Mouse (Mus musculus) spleen, adult 2 months (tissue): ENCODE data around the gene Rnf4. TPM values are rescaled to one million over a fixed set of nuclear protein-coding genes. Genes with fewer than 3 reads are reported as not detected.

ENCODE experiments used
- DNase-seq, 2 experiments: peaks; one replicate each; pipeline versions ENCODE4 v3.0.0 to v3.0.0-alpha.2; 2012 to 2021; ENCODE audit warnings: low spot score in 2 of 2, low read depth in 1 of 2
- H3K27ac ChIP-seq: fragments of 200-500 bp; 2 replicates; pipeline ENCODE4 v1.5.1; 2012; ENCODE audit warnings: low read length, inconsistent platforms; ENCODE audit not compliant: insufficient read depth
- H3K27me3 ChIP-seq: fragments of 200-500 bp; 2 replicates; pipeline ENCODE4 v1.6.1; 2012; ENCODE audit warnings: mild to moderate bottlenecking, moderate library complexity, low read length, inconsistent platforms; ENCODE audit not compliant: control insufficient read depth, insufficient read depth
- H3K36me3 ChIP-seq: fragments of 200-500 bp; 2 replicates; pipeline ENCODE4 v1.6.1; 2012; ENCODE audit warnings: mild to moderate bottlenecking, low read length, inconsistent platforms; ENCODE audit not compliant: control insufficient read depth, insufficient read depth
- H3K4me1 ChIP-seq: fragments of 200-500 bp; 2 replicates; pipeline ENCODE4 v1.6.1; 2011; ENCODE audit warnings: inconsistent platforms; ENCODE audit not compliant: control insufficient read depth, insufficient read depth, insufficient read length
- H3K4me3 ChIP-seq: fragments of 200-500 bp; 2 replicates; pipeline ENCODE4 v1.5.1; 2011; ENCODE audit warnings: mild to moderate bottlenecking, inconsistent platforms; ENCODE audit not compliant: insufficient read depth, insufficient read length; ENCODE audit errors: extremely low read depth
- CTCF ChIP-seq: fragments of 200-500 bp; IDR thresholded peaks from 2 replicates; pipeline ENCODE4 v1.5.1; 2011; ENCODE audit warnings: mild to moderate bottlenecking, inconsistent platforms; ENCODE audit not compliant: insufficient read depth, insufficient read length, insufficient replicate concordance; ENCODE audit errors: extremely low read depth
- POLR2A ChIP-seq: fragments of 200-500 bp; IDR thresholded peaks from 2 replicates; pipeline ENCODE4 v1.6.1; 2011; ENCODE audit warnings: low read depth, low read length, inconsistent platforms
- WGBS: fragments of 180-500 bp; shearing (Covaris S2); methylation state at CpG from one replicate; pipeline ENCODE4 v1.1.7; 2018; 5-methylcytosine and 5-hydroxymethylcytosine counted together
- polyA plus RNA-seq: library from polyadenylated mRNA; depleted of rRNA; stranded (reverse); fragments of >200 nt; gene quantifications from 2 replicates; pipeline ENCODE4 v1.2.3, GENCODE M21; 2012

Rnf4 gene
- polyA plus RNA-seq, 1 experiment: 37.8 TPM

- 2% methylated on average over 21 of the region's 21 CpGs for whole genome bisulfite sequencing
- TF ChIP-seq POLR2A (no peak), CTCF (no peak)
- DNase-seq: no peak
- Histone ChIP-seq H3K4me1 (peaks cover 2% of the 10 kb centered on the region), H3K27me3 (no peaks in the 10 kb centered on the region), H3K36me3 (no peaks in the 10 kb centered on the region), H3K27ac (peak overlapping the region; percentile 94), H3K4me3 (peak overlapping the region; percentile 87)
Measured at GRCm38 (mm10) chr5:34335539-34336096, 471 bp upstream of the Rnf4 start.

- WGBS: under 1% methylated on average over 42 of the region's 42 CpGs
- Histone ChIP-seq H3K27ac (peak overlapping the region; percentile 94), H3K4me1 (peaks cover 4% of the 10 kb centered on the region), H3K4me3 (peak overlapping the region; percentile 96), H3K36me3 (no peaks in the 10 kb centered on the region), H3K27me3 (no peaks in the 10 kb centered on the region)
- peak; percentile 49 for DNase-seq
- TF ChIP-seq CTCF (no peak), POLR2A (no peak; the same call in 1 of the 2 replicates)
Measured at GRCm38 (mm10) chr5:34336775-34337450, 824 bp downstream of the Rnf4 start.

GRCm38 (mm10) chr5:34340246-34340645, 4.2 kb downstream of the Rnf4 start:
- Histone ChIP-seq H3K4me1 (peaks cover 4% of the 10 kb centered on the region), H3K4me3 (no peak overlapping the region), H3K27ac (no peak overlapping the region), H3K27me3 (no peaks in the 10 kb centered on the region), H3K36me3 (peaks cover 8% of the 10 kb centered on the region)
- TF ChIP-seq POLR2A: no peak
- no peak for TF ChIP-seq CTCF
- WGBS: 90% methylated on average over 6 of the region's 6 CpGs
- no peak for DNase-seq

GRCm38 (mm10) chr5:34352084-34352631, 16.1 kb downstream of the Rnf4 start:
- Histone ChIP-seq H3K4me1 (no peaks in the 10 kb centered on the region), H3K27me3 (no peaks in the 10 kb centered on the region), H3K27ac (no peak overlapping the region), H3K4me3 (no peak overlapping the region), H3K36me3 (peaks cover 47% of the 10 kb centered on the region)
- WGBS: 97% methylated on average over 3 of the region's 3 CpGs
- no peak for DNase-seq
- TF ChIP-seq POLR2A (no peak), CTCF (no peak)

- Histone ChIP-seq H3K27ac (no peak overlapping the region), H3K36me3 (peaks cover 5% of the 10 kb centered on the region), H3K4me1 (no peaks in the 10 kb centered on the region), H3K4me3 (no peak overlapping the region), H3K27me3 (no peaks in the 10 kb centered on the region)
- TF ChIP-seq CTCF (no peak), POLR2A (no peak)
- 92% methylated on average over 3 of the region's 3 CpGs for WGBS
- no peak for DNase-seq
Measured at GRCm38 (mm10) chr5:34360261-34360660, 24.2 kb downstream of the Rnf4 start.

GRCm38 (mm10) chr5:34363115-34363514, 27.0 kb downstream of the Rnf4 start:
- H3K4me1 ChIP-seq: no peaks in the 10 kb centered on the region
- peaks cover 3% of the 10 kb centered on the region for H3K36me3 ChIP-seq
- H3K27ac ChIP-seq: no peak overlapping the region
- DNase-seq: no peak
- TF ChIP-seq POLR2A (no peak), CTCF (no peak)
- H3K27me3 ChIP-seq: no peaks in the 10 kb centered on the region
- H3K4me3 ChIP-seq: no peak overlapping the region

- no peak for DNase-seq
- Histone ChIP-seq H3K4me1 (no peaks in the 10 kb centered on the region), H3K36me3 (no peaks in the 10 kb centered on the region), H3K27ac (peak overlapping the region; percentile 76), H3K4me3 (peak overlapping the region; percentile 86; the same call in 1 of the 2 replicates), H3K27me3 (no peaks in the 10 kb centered on the region)
- TF ChIP-seq CTCF (no peak), POLR2A (no peak)
- 84% methylated on average over 7 of the region's 7 CpGs for WGBS
Measured at GRCm38 (mm10) chr5:34368551-34369290, 32.6 kb downstream of the Rnf4 start.
